Mouse (Mus musculus) hindbrain, postnatal 0 days (tissue): ENCODE measurements around the gene Mad1l1. TPM values are rescaled to one million over a fixed set of nuclear protein-coding genes. Genes with fewer than 3 reads are reported as not detected.

ENCODE experiments used
- ATAC-seq: fragments of 200-750 bp; cut with Nextera tagmentation; 2 replicates; pipeline ENCODE4 v1.8.0; 2017; ENCODE audit warnings: mild to moderate bottlenecking, moderate TSS enrichment, moderate library complexity
- DNase-seq: peaks from one replicate; pipeline ENCODE4 v3.0.0-alpha.2; 2015; ENCODE audit warnings: low spot score
- H3K27ac ChIP-seq: fragments of 300-500 bp; sonication (generic); 2 replicates; pipeline ENCODE4 v1.5.1; 2014; ENCODE audit warnings: mild to moderate bottlenecking
- H3K27me3 ChIP-seq: fragments of 300-500 bp; sonication (generic); 2 replicates; pipeline ENCODE4 v1.6.1; 2014; ENCODE audit warnings: low read length, mixed read lengths; ENCODE audit not compliant: insufficient read depth
- H3K36me3 ChIP-seq: fragments of 300-500 bp; sonication (generic); 2 replicates; pipeline ENCODE4 v1.6.1; 2014; ENCODE audit warnings: low read length, mixed read lengths; ENCODE audit not compliant: insufficient read depth
- H3K4me1 ChIP-seq: fragments of 300-500 bp; sonication (generic); 2 replicates; pipeline ENCODE4 v1.6.1; 2014; ENCODE audit warnings: antibody characterized with exemption, low read length, mixed read lengths; ENCODE audit not compliant: insufficient read depth
- H3K4me2 ChIP-seq: fragments of 300-500 bp; sonication (generic); 2 replicates; pipeline ENCODE4 v1.6.1; 2014; ENCODE audit warnings: low read depth, mild to moderate bottlenecking, low read length, moderate library complexity, mixed read lengths
- H3K4me3 ChIP-seq: fragments of 300-500 bp; sonication (generic); 2 replicates; pipeline ENCODE4 v1.5.1; 2014; ENCODE audit warnings: low read length
- H3K9ac ChIP-seq: fragments of 300-500 bp; sonication (generic); replicated peaks from 2 replicates; pipeline ENCODE4 v1.6.1; 2014; ENCODE audit warnings: mild to moderate bottlenecking, low read length, moderate library complexity, mixed read lengths
- H3K9me3 ChIP-seq: fragments of 300-500 bp; sonication (generic); 2 replicates; pipeline ENCODE4 v1.6.1; 2016; ENCODE audit warnings: low read length, mixed read lengths
- CTCF ChIP-seq: IDR thresholded peaks from 2 replicates; pipeline ENCODE4 v1.5.1; 2016; ENCODE audit warnings: antibody characterized with exemption, control low read depth, low read depth
- WGBS: fragments of 180-500 bp; shearing (Covaris S2); extraction: QIAGEN DNeasy Blood & Tissue Kit; methylation state at CpG from one replicate; pipeline ENCODE4 v1.1.7; 2014; 5-methylcytosine and 5-hydroxymethylcytosine counted together
- polyA plus RNA-seq: library from polyadenylated mRNA; unstranded; fragments of >200 nt; fragmentation: Nextera tagmentation; extraction: Ambion mirVana; gene quantifications from 2 replicates; pipeline ENCODE4 v1.2.1, GENCODE M21; 2015
- total RNA-seq: library from RNA; depleted of rRNA; stranded (reverse); fragments of >200 nt; gene quantifications from 2 replicates; pipeline ENCODE4 v1.2.3, GENCODE M21; 2014

Mad1l1 gene
- total and polyA plus RNA-seq, 2 experiments from 2014 or later: 29.1 to 30.9 TPM

DNA sequence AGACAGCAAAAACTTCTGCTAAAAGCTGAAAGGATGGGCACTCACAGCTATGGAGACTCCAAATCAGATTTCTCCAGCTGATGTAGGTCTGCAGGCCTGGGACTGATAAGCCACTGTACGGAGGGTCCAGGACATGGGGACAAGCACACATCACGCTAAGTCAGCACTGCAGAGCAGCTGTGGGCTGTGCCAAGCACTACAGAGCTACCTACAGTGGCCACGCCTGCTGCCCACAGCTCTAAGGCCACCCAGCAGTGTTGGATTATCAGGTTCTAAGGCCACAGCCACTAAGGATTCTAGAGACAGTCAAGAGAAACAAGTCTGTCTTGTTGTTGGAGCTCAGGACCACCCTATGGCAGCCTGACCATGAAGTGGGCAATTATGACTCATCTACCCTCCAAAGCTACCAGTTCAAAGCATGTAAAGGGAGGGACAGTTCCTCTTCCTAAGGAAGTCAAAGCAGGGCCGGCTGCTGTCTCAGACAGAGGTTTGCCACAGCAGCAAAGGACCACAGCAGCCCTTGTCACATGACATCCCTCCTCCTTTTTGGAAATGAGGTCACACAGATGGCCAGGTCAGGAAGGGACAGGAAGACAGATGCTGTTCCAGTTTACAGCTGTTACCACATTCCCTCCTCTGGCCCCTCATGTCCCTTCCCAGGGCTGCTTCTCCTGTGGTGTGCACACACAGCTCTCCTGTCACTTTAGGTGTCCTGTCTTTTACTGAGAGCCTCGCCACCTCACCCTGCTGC is 56.4 kb downstream of the Mad1l1 start:
- Histone ChIP-seq H3K9me3 (no peaks in the 10 kb centered on the region), H3K9ac (no peak overlapping the region), H3K36me3 (no peaks in the 10 kb centered on the region), H3K27me3 (no peaks in the 10 kb centered on the region), H3K4me3 (no peak overlapping the region), H3K27ac (peak overlapping the region; percentile 51; the same call in 1 of the 2 replicates), H3K4me2 (no peak overlapping the region), H3K4me1 (peaks cover 19% of the 10 kb centered on the region)
- DNase-seq (no peak), ATAC-seq (no peak)
- 64% methylated on average over 5 of the region's 5 CpGs for WGBS
- no peak for TF ChIP-seq CTCF

DNA sequence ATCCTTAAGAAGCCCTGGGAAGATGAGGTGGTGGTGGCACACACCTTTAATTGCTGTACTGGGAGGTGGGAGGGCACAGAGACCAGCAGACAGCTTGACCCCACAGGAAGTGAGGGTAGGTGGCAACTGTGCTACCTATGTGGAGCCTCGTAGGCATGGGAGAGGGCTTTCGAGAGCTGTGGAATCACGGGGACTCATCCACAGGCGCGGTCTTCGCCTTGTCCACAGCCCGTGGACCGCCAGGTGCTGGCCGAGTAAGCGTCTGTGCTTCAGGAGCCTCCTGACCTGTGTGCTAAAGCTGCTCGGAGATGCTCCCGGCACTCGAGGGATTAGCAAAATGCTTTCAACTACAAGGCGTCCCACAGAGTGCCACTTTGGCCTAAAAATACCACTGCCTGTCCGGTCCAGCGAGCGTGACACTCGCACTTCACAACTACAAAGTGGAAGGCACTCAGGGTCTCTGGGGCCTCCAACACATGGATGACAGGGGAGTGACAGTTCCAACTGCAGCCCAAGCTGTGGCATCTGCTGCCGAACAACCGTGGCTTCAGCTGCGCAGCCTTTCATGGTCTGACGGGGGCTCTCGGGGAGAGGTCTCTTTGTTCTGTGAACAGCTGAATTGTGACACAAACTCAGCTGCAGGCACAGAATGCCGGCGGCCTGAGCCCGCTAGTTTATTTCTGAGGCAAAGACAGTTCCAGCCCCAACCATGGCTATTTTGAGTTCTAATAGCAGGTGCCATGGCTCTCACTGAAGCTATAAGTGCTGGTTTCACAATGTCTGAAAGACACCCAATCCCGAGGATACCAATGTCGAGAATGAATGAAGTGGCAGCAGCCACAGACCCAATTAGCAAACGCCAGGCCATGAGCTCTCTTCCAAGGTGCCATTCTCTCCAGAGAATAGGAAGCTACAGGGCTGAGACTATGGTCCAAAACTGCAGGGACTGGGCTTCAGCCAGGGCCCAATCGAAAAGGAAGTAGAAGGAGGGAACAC is 57.3 kb downstream of the Mad1l1 start:
- H3K27me3 ChIP-seq: no peaks in the 10 kb centered on the region
- 18% methylated on average over 30 of the region's 30 CpGs for whole genome bisulfite sequencing
- peak overlapping the region; percentile 51; the same call in 1 of the 2 replicates for H3K27ac ChIP-seq
- H3K4me1 ChIP-seq: peaks cover 19% of the 10 kb centered on the region
- peak overlapping the region; percentile 5; the same call in 1 of the 2 replicates for H3K4me2 ChIP-seq
- DNase-seq (peak; percentile 70), ATAC-seq (peak; percentile 71)
- no peak overlapping the region for H3K4me3 ChIP-seq
- no peak overlapping the region for H3K9ac ChIP-seq
- no peaks in the 10 kb centered on the region for H3K36me3 ChIP-seq
- no peak for TF ChIP-seq CTCF
- H3K9me3 ChIP-seq: no peaks in the 10 kb centered on the region

- 70% methylated on average over 3 of the region's 3 CpGs for WGBS
- DNase-seq (no peak), ATAC-seq (no peak)
- Histone ChIP-seq H3K27ac (no peak overlapping the region), H3K27me3 (no peaks in the 10 kb centered on the region), H3K9ac (no peak overlapping the region), H3K9me3 (no peaks in the 10 kb centered on the region), H3K4me1 (peaks cover 19% of the 10 kb centered on the region), H3K4me3 (no peak overlapping the region), H3K4me2 (no peak overlapping the region), H3K36me3 (no peaks in the 10 kb centered on the region)
- TF ChIP-seq CTCF: no peak
These were observed 59.0 kb downstream of the Mad1l1 start for GRCm38 (mm10) chr5:140262401-140262800.

DNA sequence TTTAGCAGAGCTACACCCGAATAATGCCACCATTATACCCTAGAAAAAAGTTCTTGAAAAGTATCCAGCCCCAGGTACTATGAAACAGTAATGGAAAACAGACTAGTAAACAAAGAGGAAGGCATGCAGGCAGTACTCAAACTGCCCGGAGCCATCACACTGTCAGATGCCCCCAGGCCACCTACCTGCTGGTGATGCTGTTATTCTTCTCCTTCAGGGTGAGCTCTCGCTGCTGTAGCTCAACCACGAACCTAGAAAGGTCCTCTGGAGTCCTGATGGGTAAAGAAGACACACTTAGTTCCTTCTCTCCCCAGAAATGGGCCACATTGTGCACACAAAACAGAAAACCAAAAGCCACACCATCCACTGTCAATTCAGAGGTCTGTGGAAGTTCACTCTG is 60.0 kb downstream of the Mad1l1 start:
- no peak for DNase-seq
- Histone ChIP-seq H3K9me3 (no peaks in the 10 kb centered on the region), H3K4me2 (no peak overlapping the region), H3K27me3 (no peaks in the 10 kb centered on the region), H3K4me1 (peaks cover 19% of the 10 kb centered on the region), H3K27ac (no peak overlapping the region), H3K9ac (no peak overlapping the region), H3K36me3 (no peaks in the 10 kb centered on the region), H3K4me3 (no peak overlapping the region)
- no peak for ATAC-seq
- no peak for TF ChIP-seq CTCF
- 96% methylated on average over 4 of the region's 4 CpGs for WGBS

GRCm38 (mm10) chr5:140258633-140259032 is 62.7 kb downstream of the Mad1l1 start:
- H3K9ac ChIP-seq: no peak overlapping the region
- 0 out of 2 replicates have a peak, but pooled peaks cover 2% of the 10 kb centered on the region for H3K4me1 ChIP-seq
- no peak overlapping the region for H3K4me3 ChIP-seq
- H3K36me3 ChIP-seq: no peaks in the 10 kb centered on the region
- ATAC-seq (no peak), DNase-seq (no peak)
- WGBS: 92% methylated on average over 5 of the region's 5 CpGs
- no peak for TF ChIP-seq CTCF
- H3K27me3 ChIP-seq: no peaks in the 10 kb centered on the region
- H3K9me3 ChIP-seq: no peaks in the 10 kb centered on the region
- H3K4me2 ChIP-seq: no peak overlapping the region
- H3K27ac ChIP-seq: no peak overlapping the region

GRCm38 (mm10) chr5:140258035-140258434 is 63.3 kb downstream of the Mad1l1 start:
- 89% methylated on average over 3 of the region's 3 CpGs for WGBS
- no peak overlapping the region for H3K9ac ChIP-seq
- no peak for DNase-seq

More at GRCm38 (mm10) chr5:140258035-140258434, 63.3 kb downstream of the Mad1l1 start:
- no peaks in the 10 kb centered on the region for H3K4me1 ChIP-seq
- H3K9me3 ChIP-seq: no peaks in the 10 kb centered on the region
- H3K36me3 ChIP-seq: no peaks in the 10 kb centered on the region
- H3K4me3 ChIP-seq: no peak overlapping the region
- no peak; the same call in 1 of the 2 replicates for TF ChIP-seq CTCF
- no peak overlapping the region for H3K27ac ChIP-seq
- no peak overlapping the region for H3K4me2 ChIP-seq
- no peaks in the 10 kb centered on the region for H3K27me3 ChIP-seq
- ATAC-seq: no peak
